Mouse (Mus musculus): ENCODE results near the gene Jmjd8. TPM values are rescaled to one million over a fixed set of nuclear protein-coding genes. Genes with fewer than 3 reads are reported as not detected.
"Not testable (repeated sequence)": the region's sequence is repeated elsewhere in the genome, so short reads cannot be mapped to it uniquely, and the experiment has no call there.

Gene Jmjd8
- polyA plus RNA-seq, 1 experiment = 27.9 TPM

- Histone ChIP-seq H3K4me3 (ENCODE audit: insufficient read depth, low read length) (peak overlapping the region; percentile 56), H3K27ac (ENCODE audit: insufficient read depth, low read length) (no peak overlapping the region), H3K4me1 (ENCODE audit: control insufficient read depth, insufficient read depth, low read length) (no peaks in the 10 kb centered on the region)
- TF ChIP-seq CTCF (IDR thresholded peaks at IDR 0.05; ENCODE audit: borderline replicate concordance, insufficient read depth, low read length) = no peak
- TF ChIP-seq POLR2A (IDR thresholded peaks at IDR 0.05; ENCODE audit: low read depth, low read length) = no peak
These were observed 38.8 kb downstream of the Jmjd8 start for GRCm38 (mm10) chr17:25867509-25867835.

GRCm38 (mm10) chr17:25867836-25868600 is 39.4 kb downstream of the Jmjd8 start:
- H3K27ac ChIP-seq (ENCODE audit: insufficient read depth, low read length) = no peak overlapping the region
- H3K4me3 ChIP-seq (ENCODE audit: insufficient read depth, low read length) = peak overlapping the region; percentile 56
- H3K4me1 ChIP-seq (ENCODE audit: control insufficient read depth, insufficient read depth, low read length) = no peaks in the 10 kb centered on the region
- TF ChIP-seq CTCF (IDR thresholded peaks at IDR 0.05; ENCODE audit: borderline replicate concordance, insufficient read depth, low read length) = no peak
- no peak for TF ChIP-seq POLR2A (IDR thresholded peaks at IDR 0.05; ENCODE audit: low read depth, low read length)

DNA sequence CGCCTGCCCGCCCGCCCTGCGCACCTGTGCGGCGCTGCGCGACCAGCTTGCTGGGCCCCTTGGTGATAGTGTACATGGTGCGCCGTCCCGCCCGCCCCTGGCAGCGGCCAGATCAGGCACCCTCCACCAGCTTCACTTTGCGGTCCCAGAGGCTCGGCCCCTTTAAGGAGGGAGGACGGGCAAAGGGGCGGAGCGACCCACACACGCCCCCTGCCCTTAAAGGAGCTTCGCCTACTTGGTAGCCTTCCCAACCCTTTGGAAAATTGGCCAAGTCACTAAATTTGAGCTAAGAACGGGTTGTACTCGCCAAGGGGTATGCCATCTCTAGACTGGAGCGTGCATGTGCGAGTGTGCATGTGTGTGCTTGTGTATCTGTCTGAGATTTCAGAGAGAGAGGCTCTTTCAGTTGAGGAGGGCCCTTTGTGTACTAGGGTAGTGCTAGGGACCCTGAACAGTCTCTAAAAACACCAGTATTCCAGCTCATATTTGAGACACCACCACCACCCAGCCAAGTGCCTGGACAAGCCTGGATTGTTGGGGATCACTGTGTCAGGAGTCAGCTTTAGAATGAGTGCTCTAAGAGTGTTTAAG is 40.0 kb downstream of the Jmjd8 start, which contains the start of gene Mcrip2:
TSS of gene Mcrip2 (minus strand) at position 164 of the 591 bp plus-strand sequence.
- Histone ChIP-seq H3K27ac (ENCODE audit: insufficient read depth, low read length) (no peak within 1 kb of the TSS), H3K4me1 (ENCODE audit: control insufficient read depth, insufficient read depth, low read length) (no peaks in the 10 kb centered on the region), H3K4me3 (ENCODE audit: insufficient read depth, low read length) (peak within 1 kb of the TSS; percentile 56)
- peak; percentile 51 for TF ChIP-seq POLR2A (IDR thresholded peaks at IDR 0.05; ENCODE audit: low read depth, low read length)
- no peak for TF ChIP-seq CTCF (IDR thresholded peaks at IDR 0.05; ENCODE audit: borderline replicate concordance, insufficient read depth, low read length)

DNA sequence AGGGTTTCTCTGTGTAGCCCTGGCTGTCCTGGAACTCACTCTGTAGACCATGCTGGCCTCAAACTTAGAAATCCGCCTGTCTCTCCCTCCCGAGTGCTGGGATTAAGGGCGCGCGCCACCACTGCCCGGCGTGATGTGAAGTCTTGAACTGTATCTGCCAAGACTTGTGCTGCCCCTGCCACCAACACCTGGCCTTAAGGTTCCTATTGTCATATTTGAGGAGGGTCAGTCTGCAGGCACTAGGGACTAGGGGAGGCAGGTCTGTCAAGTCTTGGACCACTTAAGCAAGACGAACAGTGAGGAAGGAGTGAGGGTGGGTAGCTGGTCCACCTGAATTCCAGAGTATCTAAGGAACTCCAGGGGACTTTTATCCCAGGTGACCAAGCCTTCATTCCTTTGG is 40.8 kb downstream of the Jmjd8 start:
- Histone ChIP-seq H3K4me1 (ENCODE audit: control insufficient read depth, insufficient read depth, low read length) (0 out of 2 replicates have a peak, but pooled peaks cover 3% of the 10 kb centered on the region), H3K27ac (ENCODE audit: insufficient read depth, low read length) (no peak overlapping the region), H3K4me3 (ENCODE audit: insufficient read depth, low read length) (no peak overlapping the region)
- no peak for TF ChIP-seq CTCF (IDR thresholded peaks at IDR 0.05; ENCODE audit: borderline replicate concordance, insufficient read depth, low read length)

GRCm38 (mm10) chr17:25869954-25870353 is 41.3 kb downstream of the Jmjd8 start:
- TF ChIP-seq CTCF (IDR thresholded peaks at IDR 0.05; ENCODE audit: borderline replicate concordance, insufficient read depth, low read length) = no peak
- no peak for TF ChIP-seq POLR2A (IDR thresholded peaks at IDR 0.05; ENCODE audit: low read depth, low read length)
- Histone ChIP-seq H3K4me1 (ENCODE audit: control insufficient read depth, insufficient read depth, low read length) (0 out of 2 replicates have a peak, but pooled peaks cover 3% of the 10 kb centered on the region), H3K27ac (ENCODE audit: insufficient read depth, low read length) (no peak overlapping the region), H3K4me3 (ENCODE audit: insufficient read depth, low read length) (no peak overlapping the region)

- not testable (repeated sequence) for H3K27ac ChIP-seq (ENCODE audit: insufficient read depth, low read length); H3K4me3 ChIP-seq (ENCODE audit: insufficient read depth, low read length)
These were observed 42.9 kb downstream of the Jmjd8 start for GRCm38 (mm10) chr17:25871566-25871965.

DNA sequence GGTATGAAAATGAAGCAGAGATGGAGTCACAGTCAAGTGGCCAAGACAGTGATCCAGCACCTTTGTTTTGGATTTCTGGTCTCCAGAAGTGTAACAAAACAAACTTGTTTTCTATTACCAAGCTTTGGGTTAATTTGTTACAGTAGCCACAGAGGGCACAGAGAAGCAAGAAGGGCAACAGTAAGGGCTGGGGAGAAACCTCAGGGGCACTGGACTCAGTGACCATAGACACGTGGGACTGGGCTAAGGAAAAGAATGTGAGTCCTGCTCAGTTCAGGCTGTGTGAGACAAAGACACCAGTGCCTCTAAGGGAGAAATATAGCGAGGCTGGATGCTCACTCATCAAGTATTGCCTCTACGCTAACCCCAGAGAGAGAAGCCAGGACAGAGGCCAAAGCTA is 44.0 kb downstream of the Jmjd8 start:
- TF ChIP-seq POLR2A (IDR thresholded peaks at IDR 0.05; ENCODE audit: low read depth, low read length) (no peak), CTCF (IDR thresholded peaks at IDR 0.05; ENCODE audit: borderline replicate concordance, insufficient read depth, low read length) (no peak)
- Histone ChIP-seq H3K4me1 (ENCODE audit: control insufficient read depth, insufficient read depth, low read length) (0 out of 2 replicates have a peak, but pooled peaks cover 3% of the 10 kb centered on the region), H3K27ac (ENCODE audit: insufficient read depth, low read length) (no peak overlapping the region), H3K4me3 (ENCODE audit: insufficient read depth, low read length) (no peak overlapping the region)

More at GRCm38 (mm10) chr17:25871566-25871965, 42.9 kb downstream of the Jmjd8 start:
- not testable (repeated sequence) for H3K4me1 ChIP-seq (ENCODE audit: control insufficient read depth, insufficient read depth, low read length)

GRCm38 (mm10) chr17:25873405-25874147 is 44.9 kb downstream of the Jmjd8 start:
- 0 out of 2 replicates have a peak, but pooled peaks cover 3% of the 10 kb centered on the region for H3K4me1 ChIP-seq (ENCODE audit: control insufficient read depth, insufficient read depth, low read length)
- H3K27ac ChIP-seq (ENCODE audit: insufficient read depth, low read length) = no peak overlapping the region
- TF ChIP-seq CTCF (IDR thresholded peaks at IDR 0.05; ENCODE audit: borderline replicate concordance, insufficient read depth, low read length) (no peak), POLR2A (IDR thresholded peaks at IDR 0.05; ENCODE audit: low read depth, low read length) (no peak)
- H3K4me3 ChIP-seq (ENCODE audit: insufficient read depth, low read length) = no peak overlapping the region

- Histone ChIP-seq H3K4me1 (ENCODE audit: control insufficient read depth, insufficient read depth, low read length) (0 out of 2 replicates have a peak, but pooled peaks cover 3% of the 10 kb centered on the region), H3K4me3 (ENCODE audit: insufficient read depth, low read length) (peak overlapping the region; percentile 66), H3K27ac (ENCODE audit: insufficient read depth, low read length) (no peak overlapping the region)
- no peak for TF ChIP-seq CTCF (IDR thresholded peaks at IDR 0.05; ENCODE audit: borderline replicate concordance, insufficient read depth, low read length)
- TF ChIP-seq POLR2A (IDR thresholded peaks at IDR 0.05; ENCODE audit: low read depth, low read length) = no peak
These were observed 45.6 kb downstream of the Jmjd8 start for GRCm38 (mm10) chr17:25874148-25874720.

Measured in embryonic fibroblast, embryonic 13.5 days (primary cell).